Mouse (Mus musculus) bone marrow macrophage, adult 2 months (primary cell): ENCODE measurements around the gene Stra6. TPM values are rescaled to one million over a fixed set of nuclear protein-coding genes. Genes with fewer than 3 reads are reported as not detected.

ENCODE experiments used
- H3K27ac ChIP-seq: 2 replicates; pipeline ENCODE4 v1.5.1; 2012; ENCODE audit warnings: low read depth, low read length; ENCODE audit not compliant: insufficient read depth
- H3K4me1 ChIP-seq: 2 replicates; pipeline ENCODE4 v1.6.1; 2012; ENCODE audit warnings: low read length; ENCODE audit not compliant: control insufficient read depth, insufficient read depth
- H3K4me3 ChIP-seq: 2 replicates; pipeline ENCODE4 v1.5.1; 2012; ENCODE audit warnings: mild to moderate bottlenecking, low read length, moderate library complexity; ENCODE audit not compliant: insufficient read depth
- CTCF ChIP-seq: IDR thresholded peaks from 2 replicates; pipeline ENCODE4 v1.5.1; 2012; ENCODE audit warnings: low read depth, mild to moderate bottlenecking, low read length, moderate library complexity
- POLR2A ChIP-seq: IDR thresholded peaks from 2 replicates; pipeline ENCODE4 v1.6.1; 2012; ENCODE audit warnings: mild to moderate bottlenecking, low read depth, low read length, borderline replicate concordance
- polyA plus RNA-seq: library from polyadenylated mRNA; stranded (reverse); fragments of >200 nt; gene quantifications from 2 replicates; pipeline ENCODE4 v1.2.4, GENCODE M21; 2012; ENCODE audit not compliant: missing spikeins, insufficient read depth, insufficient read length

Gene Stra6
- polyA plus RNA-seq, 1 experiment = not detected

DNA sequence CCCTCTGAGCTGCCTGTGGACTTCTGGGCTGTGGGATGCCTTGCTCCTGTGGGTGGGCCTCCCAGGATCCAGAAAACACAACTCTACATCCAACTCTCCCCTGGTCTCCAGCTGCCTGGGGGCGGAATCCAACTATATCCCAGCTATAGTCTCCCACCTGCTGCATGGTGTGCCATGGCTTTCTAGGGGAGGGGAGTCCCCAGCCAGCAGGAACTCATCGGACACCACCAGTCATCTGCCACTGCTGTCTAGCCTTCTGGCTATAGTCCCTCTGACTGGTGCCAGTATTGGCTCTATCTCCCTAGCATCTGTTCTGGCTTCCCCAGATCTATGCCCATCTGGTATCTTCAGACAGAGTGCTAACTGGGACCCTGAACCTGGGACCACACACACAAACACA, 28.1 kb upstream of the Stra6 start:
- H3K4me1 ChIP-seq = no peaks in the 10 kb centered on the region
- H3K27ac ChIP-seq = no peak overlapping the region
- H3K4me3 ChIP-seq = no peak overlapping the region
- no peak for TF ChIP-seq CTCF
- TF ChIP-seq POLR2A = no peak

DNA sequence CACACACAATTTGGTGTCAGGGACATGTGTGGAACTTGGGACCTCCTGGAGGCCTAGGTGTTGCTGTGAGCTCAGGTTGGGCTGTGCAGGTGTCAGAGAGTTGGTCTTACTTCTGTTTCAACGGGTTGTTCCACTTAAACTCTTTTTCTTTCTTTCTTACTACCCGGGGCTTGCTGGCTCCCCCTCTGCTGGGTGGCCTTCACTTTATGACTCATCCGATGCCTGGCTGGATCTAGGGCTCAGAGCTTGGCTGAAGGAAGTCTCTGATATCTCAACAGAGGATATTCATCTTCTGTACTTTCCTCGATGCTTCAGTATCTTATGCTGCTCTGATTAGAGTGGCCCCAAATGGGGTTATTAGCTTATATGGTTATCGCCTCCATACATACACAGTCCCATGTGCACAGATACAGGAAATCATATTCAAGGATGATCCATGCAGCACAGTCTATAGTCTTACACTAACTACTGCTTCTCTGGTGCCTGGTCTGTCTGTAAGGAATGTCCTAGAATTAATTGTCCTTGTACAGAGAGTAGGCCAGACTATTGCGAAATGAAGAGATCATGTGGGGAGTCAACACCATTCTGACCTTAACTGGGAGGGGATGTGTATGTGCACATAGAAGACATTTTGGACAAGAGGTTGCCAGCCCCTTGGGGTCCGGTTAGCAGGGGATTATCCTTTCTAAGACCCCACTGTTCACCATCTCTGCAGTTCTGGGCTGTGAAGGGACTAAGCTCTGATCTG, 27.5 kb upstream of the Stra6 start:
- TF ChIP-seq POLR2A = no peak
- TF ChIP-seq CTCF = no peak
- Histone ChIP-seq H3K27ac (no peak overlapping the region), H3K4me3 (no peak overlapping the region), H3K4me1 (no peaks in the 10 kb centered on the region)

DNA sequence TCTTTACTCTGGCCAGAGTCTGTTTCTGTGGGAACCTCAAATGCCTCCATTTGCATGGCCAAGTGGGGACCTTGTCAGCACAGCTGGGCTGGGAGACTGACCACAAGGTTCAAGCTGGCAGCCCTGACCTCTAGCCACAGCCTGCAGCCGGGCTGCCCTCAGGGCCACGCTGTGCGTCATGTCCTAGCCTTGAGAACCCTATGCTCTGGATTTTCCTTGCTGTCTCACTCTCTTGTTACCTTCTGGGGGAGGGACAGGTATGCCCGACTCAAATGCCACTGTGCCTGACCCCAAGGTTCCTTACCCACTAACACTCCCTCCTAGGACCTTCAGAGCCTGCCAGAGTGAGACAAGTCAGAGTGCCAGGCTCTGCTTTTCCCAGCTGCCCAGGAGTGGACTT, 26.6 kb upstream of the Stra6 start:
- H3K4me1 ChIP-seq = no peaks in the 10 kb centered on the region
- TF ChIP-seq CTCF (no peak), POLR2A (no peak)
- H3K27ac ChIP-seq = no peak overlapping the region
- no peak overlapping the region for H3K4me3 ChIP-seq

DNA sequence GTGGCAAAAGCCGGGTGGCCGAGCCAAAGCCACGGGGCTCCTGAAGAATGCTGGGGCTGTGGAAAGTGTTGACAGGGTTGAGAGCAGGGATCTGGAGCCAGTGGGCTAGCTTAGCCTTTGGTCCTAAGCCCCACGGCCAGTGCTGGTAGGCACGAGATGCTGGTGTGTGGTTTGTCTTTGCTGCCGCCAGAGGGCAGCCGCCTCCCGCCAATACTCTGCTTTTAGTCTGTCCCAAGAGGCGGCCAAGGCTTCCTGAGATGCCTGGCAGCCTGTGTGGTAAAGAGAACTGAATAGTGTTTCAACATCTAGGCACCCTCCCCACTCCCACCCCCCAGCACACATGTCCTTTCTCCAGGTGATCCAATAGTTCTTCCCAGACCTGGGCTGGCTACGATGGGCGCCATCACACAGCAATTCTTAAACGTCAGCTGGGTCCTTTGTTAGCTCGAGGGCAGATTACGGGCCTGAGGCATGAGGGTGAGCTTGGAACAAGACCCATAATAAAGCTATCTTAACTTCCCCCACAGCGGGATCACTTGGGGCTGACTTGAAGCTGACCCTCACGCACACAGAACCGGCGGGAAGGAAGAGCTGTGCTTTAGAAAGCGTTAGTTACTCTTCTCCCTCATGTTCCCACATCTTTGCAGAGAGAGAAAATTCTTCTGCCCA, 25.0 kb upstream of the Stra6 start:
- no peak for TF ChIP-seq POLR2A
- peak; percentile 66 for TF ChIP-seq CTCF

DNA sequence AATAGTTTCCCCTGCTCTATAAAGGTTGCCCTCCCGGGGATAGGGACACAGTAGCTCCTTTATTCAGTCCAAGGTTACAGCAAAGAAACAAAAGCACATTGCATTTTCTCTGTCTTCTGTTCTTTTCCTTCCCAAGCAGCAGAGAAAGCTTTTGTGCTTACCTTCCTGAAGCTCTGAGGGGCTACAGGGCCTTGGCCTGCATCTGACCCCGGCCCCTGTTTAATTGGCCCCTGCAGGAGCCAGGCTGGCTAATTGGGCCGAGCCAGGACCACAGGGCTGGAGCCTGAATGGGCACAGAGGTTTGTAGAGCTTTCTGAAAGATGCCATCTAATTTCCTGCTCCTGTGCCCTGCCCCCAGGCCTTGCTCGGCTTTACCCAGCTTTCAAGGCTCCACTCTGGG, 22.6 kb upstream of the Stra6 start:
- TF ChIP-seq CTCF = no peak
- TF ChIP-seq POLR2A = no peak
- Histone ChIP-seq H3K4me1 (no peaks in the 10 kb centered on the region), H3K4me3 (no peak overlapping the region), H3K27ac (no peak overlapping the region)

More for the DNA sequence above, 25.0 kb upstream of the Stra6 start:
- no peak overlapping the region for H3K4me3 ChIP-seq
- no peaks in the 10 kb centered on the region for H3K4me1 ChIP-seq
- no peak overlapping the region for H3K27ac ChIP-seq

DNA sequence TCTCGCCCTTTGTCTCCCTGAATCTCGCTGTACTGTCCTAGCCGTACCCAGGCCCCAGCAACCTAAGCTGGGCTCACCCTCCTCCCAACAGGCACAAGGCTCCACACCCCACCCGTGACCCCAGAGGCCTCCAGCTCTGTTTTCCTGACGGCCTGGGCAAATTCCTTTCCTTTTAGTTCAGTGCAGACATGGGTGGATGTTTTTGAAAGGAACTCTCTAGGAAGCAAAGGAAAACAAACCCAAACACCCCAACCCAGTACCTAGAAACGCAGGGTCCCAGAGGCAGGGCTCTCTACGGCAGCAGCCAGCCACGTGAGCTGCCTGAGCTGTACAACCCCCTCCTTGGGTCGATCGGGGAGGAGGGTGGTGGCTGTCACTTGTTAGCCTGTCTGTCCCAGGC, 21.2 kb upstream of the Stra6 start:
- no peak for TF ChIP-seq POLR2A
- no peak for TF ChIP-seq CTCF
- Histone ChIP-seq H3K4me3 (no peak overlapping the region), H3K4me1 (no peaks in the 10 kb centered on the region)

DNA sequence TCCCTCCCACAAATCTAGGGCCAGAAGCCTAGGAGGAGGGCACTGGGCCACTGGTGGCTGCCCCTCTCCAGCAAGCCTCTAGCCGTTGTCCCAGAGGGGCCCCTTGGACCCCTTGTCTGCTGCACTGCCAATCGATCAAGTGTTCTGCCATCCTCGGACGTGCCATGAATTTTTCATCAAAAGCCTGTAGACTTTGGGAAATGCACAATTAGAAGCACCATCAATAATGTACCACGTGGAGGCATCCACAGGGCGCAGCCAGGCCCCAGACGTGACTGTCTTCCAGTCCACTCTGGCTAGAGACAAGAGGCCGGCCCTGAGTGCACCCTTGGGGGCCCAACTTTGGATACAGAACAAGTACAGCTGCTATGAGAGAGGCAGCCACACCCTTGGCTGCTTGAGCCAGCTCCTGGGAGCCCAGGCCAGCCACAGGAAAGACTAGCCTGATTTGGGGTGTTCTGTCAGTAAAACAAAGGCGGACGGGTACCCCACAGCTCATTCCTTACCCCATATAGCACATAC, 20.0 kb upstream of the Stra6 start:
- no peak for TF ChIP-seq CTCF
- TF ChIP-seq POLR2A = no peak
- H3K4me3 ChIP-seq = no peak overlapping the region
- no peaks in the 10 kb centered on the region for H3K4me1 ChIP-seq
- H3K27ac ChIP-seq = no peak overlapping the region

More for the DNA sequence above, 21.2 kb upstream of the Stra6 start:
- no peak overlapping the region for H3K27ac ChIP-seq

DNA sequence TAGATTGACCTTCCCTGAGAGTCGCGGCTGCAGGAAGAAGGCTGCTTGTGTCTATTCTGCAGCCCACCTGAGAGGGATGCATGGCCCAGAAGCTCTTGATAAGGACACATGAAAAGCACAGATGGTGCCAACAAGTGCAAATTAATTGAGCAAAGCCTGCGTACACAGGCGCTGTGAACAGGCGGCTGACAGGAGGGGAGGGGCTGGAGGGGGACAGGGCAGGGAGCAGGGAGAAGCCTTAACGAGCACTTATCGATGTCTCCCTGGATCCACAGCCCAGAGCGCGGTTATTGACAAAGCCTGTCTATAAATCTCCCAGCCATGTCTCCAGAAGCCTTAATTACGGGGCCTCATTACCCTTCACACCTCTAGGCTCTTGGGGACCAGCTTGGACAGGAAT, 18.8 kb upstream of the Stra6 start:
- Histone ChIP-seq H3K27ac (no peak overlapping the region), H3K4me3 (no peak overlapping the region), H3K4me1 (no peaks in the 10 kb centered on the region)
- TF ChIP-seq POLR2A (no peak), CTCF (no peak)

DNA sequence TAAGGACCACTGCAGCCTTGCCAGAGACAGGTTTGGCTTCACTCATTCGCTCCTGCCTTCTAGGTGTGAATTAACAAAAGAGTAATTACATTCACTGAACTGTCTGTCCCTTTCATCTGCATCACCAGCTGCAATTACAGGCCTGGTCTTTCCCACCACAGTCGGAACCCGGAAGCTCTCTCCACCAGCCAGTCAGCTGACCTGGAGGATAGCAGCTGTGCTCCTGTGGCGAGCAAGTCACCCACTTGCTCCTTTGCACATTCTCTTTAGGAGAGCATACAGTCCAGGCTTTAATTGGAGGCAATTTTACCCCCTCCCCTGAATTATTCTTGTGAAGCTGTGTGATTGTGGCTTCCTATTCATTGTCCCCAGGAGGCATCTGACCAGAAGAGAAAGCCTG, 17.9 kb upstream of the Stra6 start:
- Histone ChIP-seq H3K4me1 (no peaks in the 10 kb centered on the region), H3K4me3 (no peak overlapping the region), H3K27ac (no peak overlapping the region)
- TF ChIP-seq CTCF (no peak), POLR2A (no peak)

DNA sequence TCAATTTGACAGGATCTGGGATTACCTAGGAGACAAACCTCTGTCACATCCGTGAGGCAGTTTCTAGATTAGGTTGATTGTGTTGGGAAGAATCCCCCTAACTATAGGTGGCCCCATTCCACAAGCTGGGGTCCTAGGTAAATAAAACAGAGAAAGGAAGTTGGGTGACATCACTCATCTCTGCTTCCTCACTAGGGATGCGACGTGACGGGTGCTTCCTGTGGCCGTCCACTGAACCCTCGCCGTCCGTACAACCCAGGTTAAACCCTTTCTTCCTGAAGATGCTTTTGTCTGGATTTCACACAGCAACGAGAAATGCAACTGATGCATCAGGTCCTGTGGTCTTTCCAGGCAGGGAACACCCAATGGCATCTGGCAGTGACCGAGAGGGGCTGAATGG, 16.5 kb upstream of the Stra6 start:
- H3K4me1 ChIP-seq = no peaks in the 10 kb centered on the region
- no peak overlapping the region for H3K4me3 ChIP-seq
- no peak overlapping the region for H3K27ac ChIP-seq
- TF ChIP-seq POLR2A (no peak), CTCF (no peak)

DNA sequence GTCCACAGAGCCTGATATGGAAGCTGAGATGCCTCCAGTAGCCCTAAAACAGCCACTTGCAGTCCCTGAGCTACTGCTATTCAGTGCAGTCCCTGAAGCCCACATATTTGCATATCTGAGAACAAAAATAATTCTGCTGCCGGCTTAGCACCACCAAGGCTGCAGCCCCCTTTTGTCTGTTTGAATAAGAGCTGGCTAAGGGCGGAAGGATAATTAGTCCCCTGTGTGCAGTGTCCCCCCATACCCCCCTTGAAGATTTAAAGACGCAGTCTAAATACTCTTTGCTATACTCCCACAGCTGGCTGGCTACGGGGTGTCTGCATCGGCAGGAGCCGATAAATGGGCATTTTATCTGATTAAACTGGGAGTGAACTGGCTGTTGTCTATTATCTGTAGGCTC, 15.0 kb upstream of the Stra6 start:
- H3K4me1 ChIP-seq = no peaks in the 10 kb centered on the region
- no peak overlapping the region for H3K27ac ChIP-seq
- TF ChIP-seq POLR2A (no peak), CTCF (no peak)
- H3K4me3 ChIP-seq = no peak overlapping the region
